Mouse (Mus musculus) c-Kit-positive CD71-negative TER-119-negative erythroid progenitor cells, embryonic 14.5 days (primary cell): ENCODE data around the gene Gldc.
A peak's percentile ranks its signal among the peaks of the same experiment; 100 is the strongest.

Experiments used
- DNase-seq: peaks from one replicate; pipeline ENCODE4 v3.0.0-alpha.2; 2013; ENCODE audit warnings: low read depth

Gldc gene

DNA sequence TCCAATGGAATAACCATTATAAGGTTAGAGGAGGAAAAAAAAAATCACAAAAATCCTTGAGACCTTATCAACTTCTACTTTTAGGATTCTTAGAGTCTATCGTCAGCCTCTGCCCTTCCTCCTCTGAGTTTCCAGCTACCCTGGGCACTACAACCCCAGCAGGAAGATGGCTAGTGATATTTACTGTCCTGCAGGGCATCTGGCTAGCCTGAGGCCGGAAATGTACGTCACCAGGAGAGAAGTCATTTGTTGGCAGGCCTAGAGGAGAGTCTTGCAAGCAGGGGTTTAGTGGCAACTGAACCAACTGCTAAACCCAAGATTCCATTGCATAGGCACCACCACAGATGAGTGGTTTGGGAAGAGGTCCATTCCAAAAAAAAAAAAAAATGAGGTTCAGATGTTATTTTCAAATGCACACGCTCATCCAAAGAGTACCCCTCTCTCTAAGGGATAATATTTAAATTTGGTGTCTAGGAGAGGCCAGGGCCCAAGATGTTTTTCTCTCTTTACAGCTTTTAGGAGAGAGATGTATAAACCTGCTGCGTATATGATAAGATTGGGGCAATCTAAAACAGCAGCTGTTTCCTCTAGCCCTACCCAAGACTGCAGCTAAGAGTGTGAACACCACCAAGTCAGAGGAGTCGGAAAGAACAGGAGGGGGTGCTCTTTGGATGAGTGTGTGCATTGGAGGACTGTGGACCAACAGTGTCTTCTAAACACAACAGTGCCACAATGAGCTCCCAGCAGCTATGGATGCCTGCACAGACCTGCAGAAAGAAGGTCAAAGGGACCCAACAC, 70.0 kb downstream of the Gldc start:
- DNase-seq, result no peak

DNA sequence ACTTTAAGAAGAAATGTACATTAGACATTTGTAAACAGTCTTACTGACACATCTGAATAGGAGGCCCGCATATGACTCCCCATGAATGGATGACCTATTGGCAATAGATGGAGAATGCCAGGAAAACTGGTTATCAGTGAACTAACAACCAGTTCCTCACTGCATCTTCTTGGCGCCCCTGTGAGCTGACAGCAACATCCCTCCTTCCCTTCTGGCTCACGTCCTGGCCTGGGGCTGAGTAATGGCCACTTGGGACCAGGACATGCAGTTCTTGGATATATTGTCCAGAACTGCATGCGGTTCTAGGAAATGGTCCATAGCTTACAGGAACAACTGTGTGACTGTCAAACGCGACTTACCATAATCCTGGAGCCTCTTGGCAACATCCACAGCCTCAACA, 72.6 kb downstream of the Gldc start:
- DNase-seq, result no peak

GRCm38 (mm10) chr19:30100571-30100970, 74.7 kb downstream of the Gldc start:
- no peak for DNase-seq

DNA sequence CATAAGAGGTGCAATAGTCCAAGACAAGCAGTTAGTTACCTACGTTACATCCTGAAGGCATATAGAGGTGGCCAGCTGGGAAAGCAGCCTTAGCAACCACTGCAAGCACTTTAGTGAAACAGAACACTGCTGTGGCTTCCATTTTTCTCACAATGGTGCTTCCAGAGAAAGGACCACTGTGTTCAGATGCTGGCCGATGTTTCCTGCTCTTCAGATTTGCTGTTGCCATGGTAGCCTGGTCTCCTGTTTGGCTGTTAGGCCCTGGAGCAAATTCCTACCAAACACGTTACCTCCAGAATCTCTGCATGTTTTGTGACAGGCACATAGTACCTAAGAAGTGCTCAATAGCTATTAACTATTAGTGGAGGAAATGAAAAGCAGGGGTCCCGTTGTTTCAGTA, 78.2 kb downstream of the Gldc start:
- DNase-seq, result no peak

DNA sequence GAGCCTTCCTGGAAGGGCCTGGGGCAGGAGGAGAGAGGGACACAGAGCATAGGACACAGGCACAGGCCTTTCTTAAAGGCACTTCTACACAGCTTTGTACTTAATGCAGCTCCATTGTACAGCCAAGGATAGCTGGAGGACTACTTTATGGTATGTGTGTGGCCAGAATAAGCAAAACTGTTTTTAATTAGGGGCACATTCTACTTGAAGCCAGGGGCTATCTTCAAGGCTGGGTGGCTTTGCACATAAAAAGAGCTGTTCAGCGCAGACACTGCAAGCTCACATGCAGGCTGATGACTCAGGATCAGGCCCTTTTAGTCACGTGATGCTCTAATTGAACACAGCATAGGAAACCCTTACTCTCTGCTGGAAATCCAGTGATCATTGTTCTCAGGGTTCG, 79.0 kb downstream of the Gldc start:
- no peak for DNase-seq

- DNase-seq, result no peak
These were observed 83.5 kb downstream of the Gldc start for GRCm38 (mm10) chr19:30091644-30092295.

- DNase-seq, result no peak
These were observed 85.1 kb downstream of the Gldc start for GRCm38 (mm10) chr19:30090163-30090562.

- DNase-seq, result no peak
These were observed 109.4 kb downstream of the Gldc start for GRCm38 (mm10) chr19:30065797-30066196.

- DNase-seq, result no peak
These were observed 121.0 kb downstream of the Gldc start for GRCm38 (mm10) chr19:30054218-30054617.

- no peak for DNase-seq
These were observed 123.8 kb downstream of the Gldc start for GRCm38 (mm10) chr19:30051479-30051878.

GRCm38 (mm10) chr19:30050584-30050983, 124.6 kb downstream of the Gldc start:
- DNase-seq, result peak; percentile 36
